ENCODE assay signal across 27 mouse cellular contexts in genomic region chr4:127482461-127482860, GRCm38 (mm10).
"Had no signal": no experiment of that assay in that cellular context is flagged by ENCODE, and none has a peak within 500 bp of the region (broad histone marks: within the 10 kb centered on the region; RNA-seq: fewer than 3 reads in every experiment).

No protein-coding gene starts in this region.

- H3K9ac ChIP-seq: heart, embryonic 13.5 days; heart, embryonic 15.5 days; hindbrain, embryonic 12.5 days; hindbrain, embryonic 14.5 days; intestine, embryonic 15.5 days; limb, embryonic 12.5 days; liver, embryonic 13.5 days; liver, embryonic 15.5 days had no signal

- H3K36me3 ChIP-seq: heart, embryonic 13.5 days; heart, embryonic 15.5 days; hindbrain, embryonic 10.5 days; hindbrain, embryonic 12.5 days; intestine, embryonic 15.5 days; limb, embryonic 10.5 days; limb, embryonic 12.5 days; liver, embryonic 13.5 days; liver, embryonic 15.5 days had no signal

- H3K27ac ChIP-seq: heart, adult 2 months; heart, embryonic 13.5 days; heart, embryonic 15.5 days; hindbrain, embryonic 10.5 days; hindbrain, embryonic 12.5 days; hindbrain, embryonic 14.5 days; intestine, embryonic 15.5 days; layer of hippocampus, adult 2 months; left cerebral cortex, adult 2 months; limb, embryonic 10.5 days; limb, embryonic 12.5 days; liver, embryonic 13.5 days; liver, embryonic 15.5 days had no signal

- DNase-seq: gastrocnemius, postnatal 14 days; gastrocnemius, postnatal 36 days; heart, adult 2 months; heart, postnatal 4 days; kidney, adult 2 months; kidney, adult 9 months; kidney, postnatal 10 days; kidney, postnatal 25 days; kidney, postnatal 4 days; liver; liver, embryonic 13.5 days had no signal

- H3K4me1 ChIP-seq: heart, embryonic 13.5 days; heart, embryonic 15.5 days; intestine, embryonic 15.5 days; liver, embryonic 13.5 days; liver, embryonic 15.5 days had no signal

- H3K9me3 ChIP-seq: heart, embryonic 13.5 days; heart, embryonic 15.5 days; hindbrain, embryonic 10.5 days; hindbrain, embryonic 12.5 days; intestine, embryonic 15.5 days; limb, embryonic 10.5 days; limb, embryonic 12.5 days; liver, embryonic 13.5 days; liver, embryonic 15.5 days had no signal

- H3K4me2 ChIP-seq: heart, embryonic 11.5 days; heart, embryonic 13.5 days; heart, embryonic 15.5 days; hindbrain, embryonic 12.5 days; hindbrain, embryonic 14.5 days; intestine, embryonic 15.5 days; limb, embryonic 12.5 days; liver, embryonic 11.5 days; liver, embryonic 13.5 days; liver, embryonic 15.5 days had no signal

- H3K4me3 ChIP-seq: heart, adult 2 months; heart, embryonic 13.5 days; heart, embryonic 15.5 days; hindbrain, embryonic 10.5 days; hindbrain, embryonic 12.5 days; intestine, embryonic 15.5 days; layer of hippocampus, adult 2 months; left cerebral cortex, adult 2 months; limb, embryonic 10.5 days; limb, embryonic 12.5 days; liver, embryonic 13.5 days; liver, embryonic 15.5 days had no signal

- H3K27me3 ChIP-seq: heart, embryonic 13.5 days; heart, embryonic 15.5 days; hindbrain, embryonic 12.5 days; intestine, embryonic 15.5 days; limb, embryonic 12.5 days; liver, embryonic 13.5 days; liver, embryonic 15.5 days had no signal

- ATAC-seq: hindbrain, embryonic 16.5 days; inflammation-experienced regulatory T-cells, adult 6 months; intestine, embryonic 15.5 days; intestine, postnatal 0 days had no signal
